Mouse (Mus musculus) layer of hippocampus, adult 18-20 months (tissue): ENCODE measurements around the gene Mob1b. TPM values are rescaled to one million over a fixed set of nuclear protein-coding genes. Genes with fewer than 3 reads are reported as not detected.

Experiments used
- DNase-seq, 2 experiments: peaks; one replicate each; pipeline ENCODE4 v3.0.0; 2022; ENCODE audit warnings: low spot score in 2 of 2
- long read RNA-seq: library from polyadenylated mRNA; stranded (forward); transcript quantifications from one replicate; pipeline ENCODE4 v2.0.0, GENCODE M21; 2021
- total RNA-seq, 2 experiments: library from RNA; stranded (reverse); gene quantifications; 2 replicates each; pipeline ENCODE4 v1.2.3; 2021

The Mob1b gene
- total RNA-seq = 10 to 100 TPM; 25.4 to 26.8 TPM
- long read RNA-seq, transcript Mob1b-201 (6 exons, 2,705 nt) = major isoform, 17 of 26 reads
- long read RNA-seq, partial matches to known transcripts = 5 of 26 reads
- long read RNA-seq, other reads (novel, unspliced or antisense) = 4 of 26 reads

GRCm38 (mm10) chr5:88720116-88721002, at the start of gene Mob1b:
Mob1b (plus strand) TSS chr5:88720855.
- peak; percentile 92 to 95 for DNase-seq

GRCm38 (mm10) chr5:88674703-88675442, 45.8 kb upstream of the Mob1b start:
- DNase-seq = peak; percentile 13 to 36

DNA sequence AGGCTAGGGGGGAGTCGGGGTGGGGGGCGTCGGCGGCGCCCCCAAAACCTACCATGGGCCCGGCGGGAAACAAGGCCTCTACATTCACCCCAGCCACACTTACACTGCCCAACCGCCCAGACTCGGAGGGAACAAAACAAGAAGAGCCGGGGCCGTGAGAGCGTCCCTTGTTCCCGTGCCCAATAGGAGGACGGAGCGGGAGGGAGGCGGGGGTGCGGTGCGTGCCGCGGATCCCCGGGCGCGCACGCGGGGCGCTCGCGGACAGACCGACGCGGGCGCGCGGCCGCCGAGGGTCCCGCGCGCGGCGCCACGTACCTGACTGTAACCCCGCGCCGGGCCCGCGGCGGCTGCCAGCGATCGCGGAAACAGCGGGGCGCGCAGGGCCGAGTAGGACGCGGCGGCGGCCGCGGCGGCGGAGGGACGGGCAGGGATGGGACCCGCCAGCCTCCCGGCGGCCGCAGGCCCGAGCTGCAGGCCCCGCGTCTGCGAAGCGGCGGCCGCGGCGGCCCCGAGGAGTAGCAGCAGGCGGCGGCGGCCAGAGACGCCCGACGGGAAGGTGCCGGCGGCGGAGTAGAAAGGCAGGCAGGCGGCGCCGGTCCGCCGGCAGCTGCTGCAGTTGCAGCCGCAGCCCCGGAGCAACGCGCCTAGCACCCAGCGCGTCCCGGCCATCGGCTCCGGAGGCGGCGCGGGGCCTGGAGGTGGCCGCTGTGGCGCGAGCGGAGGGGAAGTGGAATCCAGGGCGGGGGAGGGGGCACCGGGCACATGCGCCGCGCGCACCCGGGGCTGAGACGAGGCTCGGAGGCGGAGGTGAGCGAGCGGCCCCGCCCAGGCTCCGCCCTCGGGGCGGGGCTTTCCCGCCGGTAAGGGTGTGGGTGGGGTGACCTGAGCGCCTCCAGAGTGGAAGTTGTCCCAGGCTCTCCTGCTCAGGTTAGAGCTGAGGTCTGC, 44.9 kb upstream of the Mob1b start, which contains the start of gene Grsf1:
Grsf1 (minus strand) TSS at position 729 of the 945 bp plus-strand sequence.
- DNase-seq = peak; percentile 86 to 91

DNA sequence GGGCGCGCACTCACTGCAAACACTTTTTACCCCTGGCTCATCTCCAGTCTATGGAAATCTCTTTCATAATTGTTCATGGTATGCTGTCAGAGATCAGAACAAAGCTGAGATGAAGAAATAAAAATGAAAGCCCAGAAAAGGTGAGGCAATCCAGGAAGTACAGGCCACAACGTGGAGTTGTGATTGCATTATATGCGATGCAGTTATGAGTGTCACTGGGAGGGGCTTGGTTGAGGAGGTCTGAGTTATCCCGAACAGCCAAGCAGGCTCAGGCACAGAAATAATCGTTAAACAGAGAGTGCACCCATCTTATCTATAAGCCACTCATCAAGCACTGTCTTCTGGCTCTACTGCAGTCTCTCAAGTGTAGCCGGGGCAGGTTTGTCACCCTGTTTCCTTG, 41.7 kb upstream of the Mob1b start:
- no peak for DNase-seq

GRCm38 (mm10) chr5:88679341-88679740, 41.3 kb upstream of the Mob1b start:
- DNase-seq = no peak

- no peak for DNase-seq
Measured at GRCm38 (mm10) chr5:88680567-88680966, 40.1 kb upstream of the Mob1b start.

- DNase-seq = no peak
Measured at GRCm38 (mm10) chr5:88683706-88684105, 36.9 kb upstream of the Mob1b start.

DNA sequence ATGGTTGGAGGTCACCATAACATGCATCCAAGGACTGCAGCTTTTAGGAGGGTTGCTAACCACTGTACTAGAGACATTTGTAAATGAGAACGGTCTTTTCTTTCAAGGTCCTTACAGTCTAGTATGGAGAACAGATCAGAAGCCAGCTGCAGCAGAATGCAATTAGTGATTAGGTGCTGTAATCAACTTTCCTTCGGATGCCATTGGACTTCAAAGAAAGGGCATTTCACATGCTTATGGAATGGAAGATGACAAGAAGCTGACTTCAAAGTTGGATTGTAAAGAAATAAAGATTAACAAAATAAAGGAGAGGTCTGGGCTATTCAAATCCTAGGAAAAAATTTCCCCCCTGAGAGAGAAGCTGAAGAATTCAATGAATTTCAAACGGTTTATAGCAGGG, 36.4 kb upstream of the Mob1b start:
- DNase-seq = no peak

DNA sequence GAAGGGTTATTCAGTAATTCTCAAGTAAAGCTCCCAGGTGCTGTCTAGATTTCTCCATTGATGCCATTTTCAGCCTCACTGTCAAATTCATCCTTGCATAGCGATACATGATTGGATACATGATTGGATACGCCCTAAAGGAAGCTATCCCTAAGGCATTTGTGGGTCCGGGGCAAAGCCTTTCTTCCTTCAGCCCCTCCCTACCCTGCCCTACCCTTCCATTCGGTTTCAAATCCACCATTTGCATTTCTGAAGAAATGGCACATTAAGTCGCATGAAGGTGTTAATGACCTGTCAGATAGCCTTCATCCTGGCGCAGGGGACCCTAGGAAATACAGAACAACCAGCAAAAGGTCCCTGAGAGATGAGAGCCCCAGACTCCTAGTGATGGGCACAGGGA, 35.3 kb upstream of the Mob1b start:
- no peak for DNase-seq

DNA sequence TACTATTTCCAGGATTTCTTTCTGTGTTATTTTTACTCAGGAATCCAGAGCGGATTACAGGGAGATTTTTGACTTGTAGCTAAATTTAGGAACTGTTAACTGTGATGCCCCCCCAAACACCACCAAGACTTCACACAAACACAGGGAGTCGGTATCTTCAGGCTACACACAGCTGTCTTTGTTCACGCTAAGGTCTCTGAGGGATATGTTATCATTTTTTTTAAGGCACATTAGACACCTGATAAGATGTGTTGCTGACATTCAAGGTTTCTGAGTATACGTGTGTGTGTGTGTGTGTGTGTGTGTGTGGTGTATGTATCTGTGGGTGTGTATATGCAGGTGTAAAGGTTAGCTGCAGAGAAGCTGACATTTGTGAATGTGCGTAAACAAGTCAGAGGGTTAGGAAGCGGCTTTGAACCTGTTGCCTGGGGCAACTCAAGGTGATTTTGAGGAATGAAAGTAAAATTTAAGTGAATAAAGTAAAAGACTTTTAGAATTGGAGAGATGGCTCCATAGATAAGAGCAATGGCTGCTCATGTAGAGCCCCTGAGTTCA, 34.8 kb upstream of the Mob1b start:
- DNase-seq = no peak

DNA sequence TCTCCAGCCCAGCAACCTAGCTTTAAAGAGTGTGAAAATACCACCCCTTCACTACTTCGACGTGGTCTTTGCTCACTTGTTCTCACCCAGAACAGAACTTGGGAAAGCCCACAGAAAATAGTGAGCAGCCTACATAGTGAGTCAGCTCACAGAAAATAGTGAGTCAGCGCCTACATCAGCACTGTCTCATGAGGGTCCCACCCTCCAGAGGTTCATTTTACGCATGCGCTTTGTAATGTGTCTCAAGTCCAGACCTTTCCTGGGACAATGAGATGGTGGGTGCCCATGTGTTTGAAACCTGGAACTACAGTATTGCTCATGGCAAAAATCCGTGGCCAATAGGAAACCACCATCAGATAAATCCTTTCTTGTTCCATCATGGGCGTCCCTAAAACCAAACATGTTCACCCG, 32.7 kb upstream of the Mob1b start:
- no peak for DNase-seq

DNA sequence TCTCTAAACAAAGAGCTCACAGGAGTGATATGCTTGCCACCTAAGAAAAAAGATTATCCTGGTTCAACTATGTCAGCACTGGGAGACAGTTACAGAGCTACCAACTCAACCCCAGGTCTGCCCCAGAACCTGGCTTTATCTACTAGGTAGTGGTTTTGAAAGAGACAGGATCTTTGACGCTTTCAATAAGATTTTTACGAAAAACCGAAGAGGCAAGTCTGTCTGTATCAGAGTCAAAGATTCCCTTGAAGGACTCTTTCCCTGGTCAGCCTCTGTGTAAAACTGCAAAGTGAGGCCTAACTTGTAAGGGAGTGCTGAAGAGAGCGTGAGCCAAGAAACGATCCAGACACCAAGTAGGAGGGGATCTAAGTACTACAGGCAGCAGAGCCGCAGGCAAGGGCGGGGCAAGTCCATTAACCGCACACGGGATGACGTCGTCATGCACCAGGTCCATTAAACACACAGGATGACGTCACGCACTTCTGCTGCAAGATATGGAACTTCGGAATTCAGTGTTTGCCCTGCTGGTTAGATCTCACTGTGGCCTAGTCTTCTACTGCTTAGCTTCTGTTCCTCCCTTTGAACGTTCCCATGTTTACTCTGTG, 32.0 kb upstream of the Mob1b start:
- no peak for DNase-seq

DNA sequence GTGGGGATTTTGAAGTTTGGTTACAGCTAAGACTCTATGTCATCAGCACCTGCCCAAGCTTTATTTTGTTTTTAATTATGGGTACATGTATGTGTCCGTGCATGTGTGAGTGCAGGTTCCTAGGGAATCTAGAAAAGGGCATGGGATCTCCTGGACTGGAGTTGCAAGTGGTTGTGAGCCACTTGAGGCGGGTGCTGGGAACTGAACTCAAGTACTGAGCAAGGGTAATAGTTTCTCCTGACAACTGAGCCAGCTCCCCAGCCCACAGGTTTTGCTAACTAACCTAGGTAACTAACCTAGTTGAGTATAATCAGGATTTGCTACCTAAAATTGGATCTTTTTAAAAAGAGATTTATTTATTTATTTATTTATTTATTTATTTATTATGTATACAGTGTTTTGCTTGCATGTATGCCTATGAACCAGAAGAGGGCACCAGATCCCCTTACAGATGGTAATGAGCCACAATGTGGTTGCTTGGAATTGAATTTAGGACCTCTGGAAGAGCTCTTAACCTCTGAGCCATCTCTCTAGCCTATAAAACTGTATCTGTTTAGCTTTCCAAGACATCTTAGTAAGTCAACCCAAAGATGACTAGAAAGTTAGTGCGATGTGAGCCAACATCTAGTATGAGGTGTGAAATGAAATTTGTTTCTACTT, 31.2 kb upstream of the Mob1b start:
- DNase-seq = peak in 1 of 2 experiments; percentile 17

- DNase-seq = no peak
Measured at GRCm38 (mm10) chr5:88690681-88691505, 29.8 kb upstream of the Mob1b start.

GRCm38 (mm10) chr5:88691506-88692095, 29.1 kb upstream of the Mob1b start:
- no peak for DNase-seq

- DNase-seq = no peak
Measured at GRCm38 (mm10) chr5:88692586-88692985, 28.1 kb upstream of the Mob1b start.

DNA sequence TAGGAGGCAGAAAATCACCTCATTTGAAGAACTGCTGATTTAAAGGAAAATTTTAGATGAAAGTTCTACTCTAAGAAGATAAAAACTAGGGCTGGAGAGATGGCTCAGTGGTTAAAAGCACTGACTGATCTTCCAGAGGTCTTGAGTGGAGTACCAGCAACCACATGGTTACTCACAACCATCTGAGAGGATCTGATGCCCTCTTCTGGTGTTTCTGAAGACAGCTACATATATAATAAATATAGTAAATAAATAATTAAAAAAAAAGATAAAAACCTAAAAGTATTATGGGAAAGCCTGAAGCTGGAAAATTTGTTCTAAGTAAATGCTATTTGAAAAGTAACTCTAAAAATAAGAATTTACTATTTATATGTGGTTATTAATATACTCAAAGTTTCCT, 27.6 kb upstream of the Mob1b start:
- DNase-seq = no peak

GRCm38 (mm10) chr5:88697291-88697690, 23.4 kb upstream of the Mob1b start:
- DNase-seq = no peak
